Mouse (Mus musculus) testis, adult 2 months (tissue): ENCODE data around the gene Bsn. TPM values are rescaled to one million over a fixed set of nuclear protein-coding genes. Genes with fewer than 3 reads are reported as not detected.
A peak's percentile ranks its signal among the peaks of the same experiment; 100 is the strongest.

Experiments
- H3K27ac ChIP-seq: fragments of 200-500 bp; 2 replicates; pipeline ENCODE4 v1.5.1; 2012; ENCODE audit warnings: low read depth, low read length; ENCODE audit not compliant: control insufficient read depth, insufficient read depth
- H3K27me3 ChIP-seq: fragments of 200-500 bp; 2 replicates; pipeline ENCODE4 v1.6.1; 2012; ENCODE audit warnings: mild to moderate bottlenecking, low read length, moderate library complexity; ENCODE audit not compliant: control insufficient read depth, insufficient read depth
- H3K36me3 ChIP-seq: fragments of 200-500 bp; 2 replicates; pipeline ENCODE4 v1.6.1; 2012; ENCODE audit warnings: mild to moderate bottlenecking, low read length; ENCODE audit not compliant: control insufficient read depth, insufficient read depth
- H3K4me1 ChIP-seq: fragments of 200-500 bp; 2 replicates; pipeline ENCODE4 v1.6.1; 2012; ENCODE audit warnings: low read length; ENCODE audit not compliant: control insufficient read depth, insufficient read depth
- H3K4me3 ChIP-seq: fragments of 200-500 bp; 2 replicates; pipeline ENCODE4 v1.5.1; 2012; ENCODE audit warnings: low read depth, mild to moderate bottlenecking, low read length, moderate library complexity, mixed read lengths; ENCODE audit not compliant: control insufficient read depth
- CTCF ChIP-seq: fragments of 200-500 bp; IDR thresholded peaks from 2 replicates; pipeline ENCODE4 v1.5.1; 2012; ENCODE audit warnings: low read depth, mild to moderate bottlenecking, inconsistent platforms, low read length, moderate library complexity; ENCODE audit not compliant: control insufficient read depth, insufficient read depth, insufficient replicate concordance
- POLR2A ChIP-seq: fragments of 200-500 bp; IDR thresholded peaks from 2 replicates; pipeline ENCODE4 v1.6.1; 2012; ENCODE audit warnings: low read depth, mild to moderate bottlenecking, inconsistent platforms, low read length, moderate library complexity; ENCODE audit not compliant: control insufficient read depth
- polyA plus RNA-seq: library from polyadenylated mRNA; depleted of rRNA; stranded (reverse); fragments of >200 nt; gene quantifications from 2 replicates; pipeline ENCODE4 v1.2.3, GENCODE M21; 2012

The Bsn gene
- polyA plus RNA-seq, 1 experiment: 1.2 TPM

GRCm38 (mm10) chr9:108212426-108212825, 22.2 kb upstream of the Bsn start:
- peaks cover 2% of the 10 kb centered on the region for H3K36me3 ChIP-seq
- H3K27ac ChIP-seq: no peak overlapping the region
- no peaks in the 10 kb centered on the region for H3K27me3 ChIP-seq
- no peak overlapping the region for H3K4me3 ChIP-seq
- TF ChIP-seq POLR2A (no peak), CTCF (no peak)
- H3K4me1 ChIP-seq: no peaks in the 10 kb centered on the region

GRCm38 (mm10) chr9:108205571-108205901, 15.4 kb upstream of the Bsn start:
- Histone ChIP-seq H3K36me3 (peaks cover 1% of the 10 kb centered on the region; the same call in 1 of the 2 replicates), H3K4me3 (no peak overlapping the region), H3K27me3 (no peaks in the 10 kb centered on the region), H3K4me1 (peaks cover 8% of the 10 kb centered on the region), H3K27ac (no peak overlapping the region; the same call in 1 of the 2 replicates)
- TF ChIP-seq POLR2A: no peak
- no peak for TF ChIP-seq CTCF

GRCm38 (mm10) chr9:108204884-108205570, 14.8 kb upstream of the Bsn start:
- Histone ChIP-seq H3K4me1 (peaks cover 11% of the 10 kb centered on the region), H3K4me3 (no peak overlapping the region), H3K27me3 (no peaks in the 10 kb centered on the region), H3K36me3 (peaks cover 1% of the 10 kb centered on the region; the same call in 1 of the 2 replicates), H3K27ac (no peak overlapping the region)
- TF ChIP-seq CTCF (no peak), POLR2A (no peak)

GRCm38 (mm10) chr9:108203015-108203414, 12.8 kb upstream of the Bsn start:
- H3K4me1 ChIP-seq: peaks cover 11% of the 10 kb centered on the region
- no peaks in the 10 kb centered on the region for H3K27me3 ChIP-seq
- H3K27ac ChIP-seq: no peak overlapping the region
- TF ChIP-seq CTCF: no peak
- no peak for TF ChIP-seq POLR2A
- no peak overlapping the region for H3K4me3 ChIP-seq
- H3K36me3 ChIP-seq: no peaks in the 10 kb centered on the region

GRCm38 (mm10) chr9:108202169-108202568, 12.0 kb upstream of the Bsn start:
- H3K27ac ChIP-seq: no peak overlapping the region
- no peak overlapping the region for H3K4me3 ChIP-seq
- no peaks in the 10 kb centered on the region for H3K27me3 ChIP-seq
- peaks cover 16% of the 10 kb centered on the region for H3K4me1 ChIP-seq
- TF ChIP-seq POLR2A (no peak), CTCF (no peak)
- no peaks in the 10 kb centered on the region for H3K36me3 ChIP-seq

- H3K4me1 ChIP-seq: peaks cover 19% of the 10 kb centered on the region
- H3K36me3 ChIP-seq: no peaks in the 10 kb centered on the region
- TF ChIP-seq CTCF: peak; percentile 47; the same call in 1 of the 2 replicates
- TF ChIP-seq POLR2A: peak; percentile 21; the same call in 1 of the 2 replicates
- H3K27ac ChIP-seq: no peak overlapping the region
- no peaks in the 10 kb centered on the region for H3K27me3 ChIP-seq
- H3K4me3 ChIP-seq: peak overlapping the region; percentile 15
Observed at GRCm38 (mm10) chr9:108201160-108201559, 11.0 kb upstream of the Bsn start.

GRCm38 (mm10) chr9:108198621-108199020, 8.4 kb upstream of the Bsn start:
- Histone ChIP-seq H3K27ac (no peak overlapping the region), H3K27me3 (no peaks in the 10 kb centered on the region), H3K4me1 (peaks cover 19% of the 10 kb centered on the region), H3K4me3 (no peak overlapping the region), H3K36me3 (no peaks in the 10 kb centered on the region)
- TF ChIP-seq CTCF: no peak
- TF ChIP-seq POLR2A: no peak
